Mouse (Mus musculus) cerebellum, adult 8-10 months (tissue): ENCODE results near the gene Gm20388.
"Not testable (repeated sequence)": the region's sequence is repeated elsewhere in the genome, so short reads cannot be mapped to it uniquely, and the experiment has no call there.

Experiments used
- DNase-seq: peaks from one replicate; pipeline ENCODE4 v3.0.0; 2022

Gene Gm20388

GRCm38 (mm10) chr8:123375701-123376100 lies 3465.1 kb downstream of the Gm20388 start:
- no peak for DNase-seq

GRCm38 (mm10) chr8:123376106-123376505 lies 3465.5 kb downstream of the Gm20388 start:
- DNase-seq: no peak

GRCm38 (mm10) chr8:123381711-123382110 lies 3471.1 kb downstream of the Gm20388 start:
- DNase-seq: no peak

DNA sequence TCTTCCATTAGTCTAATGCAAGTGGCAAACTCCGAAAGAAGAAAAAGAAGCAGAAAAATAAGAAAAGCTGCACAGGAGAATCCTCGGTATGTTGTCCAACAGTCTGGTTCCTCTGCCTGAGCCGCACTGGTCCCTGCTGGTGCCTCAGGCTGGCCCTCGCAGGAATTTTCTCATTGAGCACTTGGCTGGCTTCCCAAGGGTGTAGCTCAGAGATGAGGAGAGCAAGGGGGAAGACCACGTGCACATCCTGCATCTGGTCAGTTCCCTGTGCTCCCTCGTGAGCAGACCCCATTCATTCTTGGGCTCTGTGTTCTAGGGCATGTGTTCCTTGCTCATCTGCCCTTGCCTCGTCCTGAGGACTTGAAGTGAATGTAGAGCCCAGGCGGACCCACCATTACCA lies 3471.9 kb downstream of the Gm20388 start:
- DNase-seq: no peak

GRCm38 (mm10) chr8:123384883-123385540 lies 3474.4 kb downstream of the Gm20388 start:
- no peak for DNase-seq

GRCm38 (mm10) chr8:123387041-123387440 lies 3476.4 kb downstream of the Gm20388 start:
- DNase-seq: no peak

DNA sequence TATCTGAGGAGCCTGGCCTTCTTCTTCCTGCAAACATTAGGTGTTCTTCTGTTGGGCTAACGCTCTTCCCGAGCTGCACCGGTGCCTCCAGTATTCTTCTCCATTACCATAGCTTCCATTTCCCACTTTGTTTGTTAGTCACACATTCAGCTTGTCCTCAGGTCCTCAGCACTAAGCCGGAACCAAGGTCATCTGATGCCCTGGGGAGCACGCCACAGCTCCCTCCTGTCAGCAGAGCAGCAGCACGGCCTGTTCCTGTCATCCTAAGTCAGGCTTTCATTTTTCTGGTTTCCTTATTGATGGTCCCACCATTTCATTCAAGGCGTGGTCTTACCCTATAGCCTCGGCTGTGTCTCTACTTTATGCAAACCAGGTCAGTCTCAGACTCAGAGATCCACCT lies 3477.2 kb downstream of the Gm20388 start:
- DNase-seq: no peak

GRCm38 (mm10) chr8:123389026-123389425 lies 3478.4 kb downstream of the Gm20388 start:
- DNase-seq: peak; percentile 52

DNA sequence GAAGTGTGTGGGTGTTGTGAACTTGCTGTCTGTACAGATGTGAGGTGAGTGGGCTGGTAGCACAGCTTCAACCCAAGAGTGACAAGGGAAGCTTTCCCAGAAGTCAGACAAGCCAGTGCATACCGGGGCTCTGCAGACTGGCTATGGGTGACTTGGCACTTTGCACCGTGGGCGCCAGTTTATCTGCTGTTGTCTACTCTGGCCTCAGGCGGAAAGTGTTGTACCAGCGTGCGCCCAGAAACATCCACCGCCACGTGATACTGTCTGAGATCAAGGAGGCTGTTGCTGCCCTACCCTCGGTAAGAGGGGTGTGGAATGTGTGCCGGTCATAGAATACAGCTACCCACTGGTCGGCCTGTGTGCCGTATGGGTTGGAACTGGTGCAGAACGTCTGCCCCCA lies 3487.7 kb downstream of the Gm20388 start:
- DNase-seq: no peak

GRCm38 (mm10) chr8:123401936-123402335 lies 3491.3 kb downstream of the Gm20388 start:
- no peak for DNase-seq

DNA sequence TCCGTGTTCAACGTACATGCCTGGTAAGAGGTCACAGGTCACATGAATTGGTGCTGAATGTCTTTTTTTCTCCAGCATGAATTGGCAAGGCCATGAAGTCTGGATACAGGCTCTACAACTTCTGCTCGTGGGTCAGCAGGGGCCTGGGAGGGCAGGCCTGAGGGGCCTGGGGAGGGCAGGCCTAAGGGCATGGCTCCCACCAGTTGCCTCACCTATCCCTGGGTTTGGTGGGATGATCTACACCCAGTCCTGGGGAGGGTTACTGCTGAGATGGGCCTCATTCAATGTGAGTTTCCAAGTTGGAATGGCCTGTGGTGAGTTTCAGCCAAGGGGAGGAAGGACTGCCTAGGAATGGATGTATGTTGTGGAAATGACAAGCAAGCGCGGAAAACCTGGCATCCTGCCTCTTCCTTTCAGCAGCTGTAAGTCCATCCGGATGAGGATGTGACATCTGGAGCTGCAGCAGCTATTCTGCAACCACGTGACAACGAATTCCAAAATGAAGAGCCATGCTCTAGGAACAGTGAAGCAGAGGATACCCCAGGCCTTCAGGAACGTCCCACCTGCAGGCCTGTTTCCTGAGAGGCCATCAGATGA lies 3492.2 kb downstream of the Gm20388 start:
- DNase-seq: no peak

DNA sequence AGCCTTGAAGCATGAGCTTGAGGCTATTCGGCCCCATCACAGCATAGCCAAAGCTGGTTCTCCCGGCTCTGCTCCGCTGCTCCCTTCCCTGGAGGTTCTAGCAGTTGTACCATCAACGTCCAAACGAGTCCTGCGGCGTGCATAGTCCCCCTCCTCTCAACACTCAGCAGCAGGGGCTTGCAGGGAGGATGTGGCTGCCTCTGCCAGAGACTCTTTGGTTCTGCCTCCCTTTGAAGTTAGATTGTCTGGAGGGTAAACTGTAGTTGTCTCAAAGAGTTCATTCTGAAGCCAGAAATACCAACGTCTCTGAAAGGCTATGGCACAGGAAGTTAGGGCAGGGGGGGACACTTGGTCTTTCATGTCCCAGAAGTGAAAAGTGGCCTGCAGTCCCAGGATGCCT lies 3493.9 kb downstream of the Gm20388 start:
- no peak for DNase-seq

GRCm38 (mm10) chr8:123406786-123407185 lies 3496.1 kb downstream of the Gm20388 start, which contains the start of gene Mc1r:
TSS of gene Mc1r (plus strand) at chr8:123407107.
- DNase-seq: peak; percentile 71

DNA sequence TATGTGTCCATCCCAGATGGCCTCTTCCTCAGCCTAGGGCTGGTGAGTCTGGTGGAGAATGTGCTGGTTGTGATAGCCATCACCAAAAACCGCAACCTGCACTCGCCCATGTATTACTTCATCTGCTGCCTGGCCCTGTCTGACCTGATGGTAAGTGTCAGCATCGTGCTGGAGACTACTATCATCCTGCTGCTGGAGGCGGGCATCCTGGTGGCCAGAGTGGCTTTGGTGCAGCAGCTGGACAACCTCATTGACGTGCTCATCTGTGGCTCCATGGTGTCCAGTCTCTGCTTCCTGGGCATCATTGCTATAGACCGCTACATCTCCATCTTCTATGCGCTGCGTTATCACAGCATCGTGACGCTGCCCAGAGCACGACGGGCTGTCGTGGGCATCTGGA lies 3497.0 kb downstream of the Gm20388 start:
- no peak for DNase-seq

DNA sequence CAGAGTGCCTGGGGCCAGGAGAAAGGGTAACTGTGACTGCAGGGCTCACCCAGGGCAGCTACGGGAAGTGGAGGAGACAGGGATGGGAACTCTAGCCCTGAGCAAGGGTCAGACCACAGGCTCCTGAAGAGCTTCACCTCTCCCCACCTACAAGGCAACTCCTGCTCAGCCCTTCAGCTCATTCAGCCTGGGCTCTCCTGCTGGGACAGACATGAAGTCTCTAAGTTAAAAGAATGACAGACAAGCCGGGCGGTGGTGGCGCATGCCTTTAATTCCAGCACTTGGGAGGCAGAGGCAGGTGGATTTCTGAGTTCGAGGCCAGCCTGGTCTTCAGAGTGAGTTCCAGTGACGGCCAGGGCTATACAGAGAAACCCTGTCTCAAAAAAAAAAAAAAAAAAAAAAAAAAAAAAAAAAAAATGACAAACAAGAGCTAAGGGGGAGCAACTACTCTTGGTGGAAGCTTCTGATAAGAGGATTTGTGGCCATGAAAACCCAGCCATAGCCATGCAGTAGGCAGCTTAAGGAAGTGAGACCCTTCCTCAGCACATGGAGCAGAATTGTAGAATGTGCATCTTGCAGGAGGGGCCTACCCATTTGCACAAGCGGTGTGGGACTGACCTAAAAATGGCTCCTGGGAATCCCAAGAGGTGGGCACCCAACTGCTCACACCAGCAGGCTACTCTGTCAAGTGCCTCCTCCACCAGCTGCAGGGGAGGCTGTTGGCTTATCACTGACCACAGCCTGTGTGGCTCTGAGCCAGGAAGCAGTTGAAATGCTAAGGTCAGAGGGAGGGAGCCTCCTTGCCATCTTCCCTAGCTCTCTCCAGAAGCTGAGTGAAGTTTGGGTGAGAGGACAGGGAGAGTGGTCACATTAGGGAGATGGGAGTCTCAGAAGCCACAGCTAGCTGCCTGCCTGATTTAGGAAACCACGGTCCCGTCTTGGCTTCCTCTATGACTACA lies 3498.2 kb downstream of the Gm20388 start:
- no peak for DNase-seq

DNA sequence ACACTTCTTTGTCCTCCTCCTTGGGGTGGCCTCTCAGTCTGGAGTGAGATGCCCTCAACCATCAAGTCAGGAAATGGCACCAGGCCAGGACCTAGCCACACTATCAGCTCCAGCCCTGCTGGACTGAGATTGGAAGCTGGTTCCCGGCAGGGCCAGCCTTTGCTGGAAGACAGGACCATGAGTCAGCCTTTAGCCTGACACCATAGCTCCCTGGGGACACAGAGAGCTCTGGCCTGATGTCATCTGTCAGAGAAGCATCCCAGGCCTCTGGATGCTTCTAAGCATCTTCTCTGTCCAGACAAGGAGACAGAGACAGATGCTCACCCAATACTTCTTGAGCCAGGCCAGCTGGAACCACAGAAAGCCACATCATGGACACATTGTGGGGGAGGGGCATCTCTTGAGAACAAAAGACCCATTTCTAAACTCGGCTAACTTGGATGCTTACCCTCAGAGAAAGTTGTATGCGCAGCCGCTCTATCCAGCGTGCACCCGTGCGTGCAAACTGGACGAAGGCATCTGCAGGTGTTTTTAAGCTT lies 3499.5 kb downstream of the Gm20388 start:
- DNase-seq: peak; percentile 54

DNA sequence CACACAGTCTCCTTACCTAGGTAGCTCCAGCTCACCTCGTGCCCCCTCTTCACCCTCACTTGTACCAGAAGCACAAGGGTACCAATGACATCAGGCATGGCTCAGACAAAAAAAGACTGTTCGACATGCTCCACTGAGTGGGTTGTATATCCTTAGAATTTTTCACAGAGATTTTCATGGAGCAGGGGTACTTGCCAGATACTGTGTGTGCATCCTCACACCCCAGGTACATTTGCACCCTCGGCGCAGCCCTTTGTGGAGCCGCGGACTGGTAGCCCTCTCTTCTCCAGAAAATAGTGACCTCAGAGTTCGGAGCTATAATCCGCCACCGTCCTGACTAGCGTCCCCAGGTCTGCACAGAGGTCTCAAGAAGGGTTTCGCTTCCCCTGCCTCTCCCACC lies 3500.1 kb downstream of the Gm20388 start:
- DNase-seq: peak; percentile 46

- DNase-seq: peak; percentile 93
Measured at GRCm38 (mm10) chr8:123411246-123411645, 3500.6 kb downstream of the Gm20388 start, which contains the start of gene Tubb3. TSS of gene Tubb3 (plus strand) at chr8:123411424.

GRCm38 (mm10) chr8:123411781-123412327 lies 3501.2 kb downstream of the Gm20388 start:
- no peak for DNase-seq

DNA sequence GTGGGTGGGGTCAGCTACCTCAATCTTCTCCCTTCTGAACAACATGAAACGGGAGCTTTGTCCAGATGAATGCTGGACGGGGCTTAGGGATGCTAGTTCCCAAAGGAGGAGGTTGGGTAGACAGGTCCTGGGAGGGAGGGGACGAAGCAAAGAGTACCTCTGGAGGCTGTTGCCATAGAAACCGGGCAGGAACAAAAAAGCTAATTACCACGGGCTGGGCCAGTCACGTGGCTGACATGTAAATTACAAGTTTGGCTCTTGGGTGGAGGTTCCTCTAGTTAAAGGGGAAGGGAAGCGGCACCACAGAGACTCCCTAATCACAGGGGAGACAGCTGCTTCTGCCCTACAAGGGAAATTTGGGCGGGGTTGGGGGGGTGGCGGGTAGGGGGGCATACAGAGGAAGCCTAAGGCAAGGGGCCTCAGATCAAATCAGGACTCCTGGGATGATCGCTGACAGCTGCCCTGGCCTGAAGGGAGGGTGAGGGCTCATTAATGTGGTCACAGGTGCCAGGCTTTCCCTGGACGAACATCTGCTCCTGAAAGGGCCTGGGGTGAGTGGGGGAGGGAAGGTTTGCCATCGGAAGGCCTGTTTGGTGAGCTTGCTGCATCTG lies 3502.0 kb downstream of the Gm20388 start:
- DNase-seq: peak; percentile 56

- no peak for DNase-seq
Measured at GRCm38 (mm10) chr8:123414255-123414654, 3503.6 kb downstream of the Gm20388 start.

- DNase-seq: not testable (repeated sequence)
Measured at GRCm38 (mm10) chr8:123414997-123415696, 3504.5 kb downstream of the Gm20388 start.
